Mouse (Mus musculus) neural tube, embryonic 15.5 days (tissue): ENCODE measurements around the gene Zfp335. TPM values are rescaled to one million over a fixed set of nuclear protein-coding genes. Genes with fewer than 3 reads are reported as not detected.

Experiments
- ATAC-seq: fragments of 200-750 bp; cut with Nextera tagmentation; 2 replicates; pipeline ENCODE4 v1.8.0; 2017; ENCODE audit warnings: mild to moderate bottlenecking, moderate TSS enrichment, moderate library complexity; ENCODE audit not compliant: low FRiP score
- H3K27ac ChIP-seq: fragments of 300-500 bp; sonication (generic); replicated peaks from 2 replicates; pipeline ENCODE4 v1.5.1; 2015; ENCODE audit warnings: mild to moderate bottlenecking, inconsistent platforms
- H3K27me3 ChIP-seq: fragments of 300-500 bp; sonication (generic); replicated peaks from 2 replicates; pipeline ENCODE4 v1.6.1; 2015; ENCODE audit warnings: inconsistent platforms
- H3K36me3 ChIP-seq: fragments of 300-500 bp; sonication (generic); 2 replicates; pipeline ENCODE4 v1.6.1; 2015; ENCODE audit warnings: inconsistent platforms
- H3K4me1 ChIP-seq: fragments of 300-500 bp; sonication (generic); 2 replicates; pipeline ENCODE4 v1.6.1; 2015; ENCODE audit warnings: inconsistent platforms
- H3K4me2 ChIP-seq: fragments of 300-500 bp; sonication (generic); 2 replicates; pipeline ENCODE4 v1.6.1; 2015; ENCODE audit warnings: inconsistent platforms, mild to moderate bottlenecking, moderate library complexity
- H3K4me3 ChIP-seq: fragments of 300-500 bp; sonication (generic); replicated peaks from 2 replicates; pipeline ENCODE4 v1.5.1; 2015; ENCODE audit warnings: mild to moderate bottlenecking, inconsistent platforms
- H3K9ac ChIP-seq: fragments of 300-500 bp; sonication (generic); replicated peaks from 2 replicates; pipeline ENCODE4 v1.6.1; 2015; ENCODE audit warnings: mild to moderate bottlenecking, inconsistent platforms
- H3K9me3 ChIP-seq: fragments of 300-500 bp; sonication (generic); replicated peaks from 2 replicates; pipeline ENCODE4 v1.6.1; 2016; ENCODE audit warnings: inconsistent platforms
- WGBS: fragments of 180-500 bp; shearing (Covaris S2); methylation state at CpG from one replicate; pipeline ENCODE4 v1.1.7; 2015; ENCODE audit warnings: mixed read lengths; 5-methylcytosine and 5-hydroxymethylcytosine counted together
- polyA plus RNA-seq: library from polyadenylated mRNA; unstranded; fragments of >200 nt; fragmentation: Nextera tagmentation; extraction: Ambion mirVana; gene quantifications from 2 replicates; pipeline ENCODE4 v1.2.1, GENCODE M21; 2015

Gene Zfp335
- polyA plus RNA-seq, 1 experiment from 2014 or later, result 13.8 TPM

DNA sequence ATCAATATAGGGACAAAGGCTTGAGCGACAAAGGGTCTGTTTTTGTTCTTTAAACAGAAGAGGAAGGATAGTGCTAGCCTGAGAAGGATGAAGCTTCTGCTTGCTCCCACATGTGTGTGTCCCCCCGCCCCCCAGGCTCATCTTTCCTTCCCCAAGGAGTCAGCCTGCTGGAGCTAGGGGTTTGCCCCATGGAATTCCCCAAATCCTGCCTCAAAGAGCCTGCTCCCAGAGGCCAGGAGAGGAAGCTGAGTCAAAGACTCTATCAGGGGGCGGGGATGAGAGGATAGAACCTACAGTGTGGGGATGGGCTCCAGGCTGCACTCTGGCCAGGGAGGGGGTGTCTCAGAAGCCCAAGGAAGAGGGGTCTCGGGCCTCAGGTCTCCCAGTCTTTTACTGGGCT is 35.9 kb upstream of the Zfp335 start:
- no peak for ATAC-seq

DNA sequence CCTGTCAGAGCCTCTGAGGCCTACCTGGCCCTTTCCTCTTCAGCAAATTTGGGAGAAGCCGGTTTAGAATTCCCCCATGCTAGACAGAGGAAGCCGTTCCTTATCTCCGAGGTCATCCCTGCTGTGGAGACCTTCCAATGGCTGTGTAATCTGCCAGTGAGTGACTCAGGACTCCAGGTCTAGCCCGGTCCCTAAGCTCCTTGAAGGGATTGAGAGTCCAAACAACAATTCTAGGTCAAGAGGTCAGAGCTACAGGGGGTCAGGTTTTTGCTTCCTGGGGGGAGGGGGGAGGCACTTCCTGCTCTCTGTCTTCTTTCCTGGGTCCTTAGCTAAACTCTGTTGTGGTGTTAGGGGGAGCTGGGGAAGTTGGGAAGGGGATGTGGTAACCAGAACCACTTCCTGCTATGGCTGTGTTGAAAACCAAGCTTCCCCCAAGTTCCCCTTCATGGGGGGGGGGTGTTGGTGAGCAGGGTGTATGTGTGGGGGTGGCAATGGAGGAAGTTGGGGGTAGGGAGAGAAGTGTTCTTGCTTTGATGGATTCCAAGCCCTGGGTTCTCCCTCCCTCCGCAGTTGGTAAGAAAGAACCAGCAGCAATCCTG is 31.2 kb upstream of the Zfp335 start:
- H3K9me3 ChIP-seq, result no peaks in the 10 kb centered on the region
- H3K27ac ChIP-seq, result no peak overlapping the region
- H3K4me3 ChIP-seq, result no peak overlapping the region
- no peak overlapping the region for H3K9ac ChIP-seq
- peaks cover 26% of the 10 kb centered on the region for H3K4me1 ChIP-seq
- H3K36me3 ChIP-seq, result no peaks in the 10 kb centered on the region
- WGBS, result 27% methylated on average over 5 of the region's 5 CpGs
- H3K27me3 ChIP-seq, result peaks cover 14% of the 10 kb centered on the region
- no peak for ATAC-seq
- H3K4me2 ChIP-seq, result no peak overlapping the region

More for the DNA sequence above, 35.9 kb upstream of the Zfp335 start:
- no peak overlapping the region for H3K4me2 ChIP-seq
- peaks cover 59% of the 10 kb centered on the region for H3K27me3 ChIP-seq
- H3K4me3 ChIP-seq, result no peak overlapping the region
- peaks cover 14% of the 10 kb centered on the region for H3K4me1 ChIP-seq
- no peak overlapping the region for H3K9ac ChIP-seq
- WGBS, result 42% methylated on average over 4 of the region's 4 CpGs
- H3K27ac ChIP-seq, result no peak overlapping the region
- no peaks in the 10 kb centered on the region for H3K36me3 ChIP-seq
- no peaks in the 10 kb centered on the region for H3K9me3 ChIP-seq

DNA sequence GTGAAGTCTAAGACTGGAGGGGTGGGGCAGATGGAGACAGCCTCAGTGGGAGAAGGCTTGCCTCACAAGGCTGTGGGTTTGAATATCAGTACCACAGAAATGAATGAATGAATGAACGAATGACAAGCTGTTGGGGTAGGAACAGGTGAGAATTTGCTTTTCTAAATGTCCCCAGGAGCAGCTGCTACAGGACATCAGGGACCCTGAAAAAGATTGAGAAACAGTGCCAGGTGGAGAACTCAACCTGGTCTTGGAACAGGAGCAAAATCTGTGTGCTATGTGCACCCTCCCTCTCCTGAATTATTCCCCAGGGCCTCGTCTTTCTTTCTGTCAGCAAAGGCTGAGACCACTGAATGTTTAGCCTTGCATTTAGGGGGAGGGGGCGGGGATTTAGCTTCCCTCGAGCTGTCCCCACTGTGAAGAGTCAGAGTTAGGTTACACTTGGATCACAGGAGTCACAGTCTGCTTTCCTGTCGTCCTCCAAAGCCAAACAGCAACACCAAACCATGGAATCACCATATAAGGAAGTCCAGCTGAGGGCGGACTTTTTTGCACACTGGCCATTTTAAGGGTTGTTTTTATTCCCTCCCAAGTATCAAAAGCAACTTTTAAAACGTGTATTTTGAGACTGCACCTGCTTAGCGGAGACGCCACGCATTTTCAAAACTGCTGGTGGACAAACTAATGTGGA is 28.7 kb upstream of the Zfp335 start, which contains the start of gene Mmp9:
Gene Mmp9 (plus strand): TSS at position 641 of the 691 bp plus-strand sequence.
- peak within 1 kb of the TSS; percentile 85 for H3K27ac ChIP-seq
- H3K4me3 ChIP-seq, result no peak within 1 kb of the TSS
- H3K9ac ChIP-seq, result 0 out of 2 replicates have a peak within 1 kb of the TSS, but pooled peaks have one; percentile 54
- no peak for ATAC-seq
- peak within 1 kb of the TSS; percentile 67; the same call in 1 of the 2 replicates for H3K4me2 ChIP-seq
- H3K36me3 ChIP-seq, result no peaks in the 10 kb centered on the region
- peaks cover 28% of the 10 kb centered on the region for H3K4me1 ChIP-seq
- H3K27me3 ChIP-seq, result 0 out of 2 replicates have a peak, but pooled peaks cover 3% of the 10 kb centered on the region
- no peaks in the 10 kb centered on the region for H3K9me3 ChIP-seq
- WGBS, result 28% methylated on average over 10 of the region's 10 CpGs

DNA sequence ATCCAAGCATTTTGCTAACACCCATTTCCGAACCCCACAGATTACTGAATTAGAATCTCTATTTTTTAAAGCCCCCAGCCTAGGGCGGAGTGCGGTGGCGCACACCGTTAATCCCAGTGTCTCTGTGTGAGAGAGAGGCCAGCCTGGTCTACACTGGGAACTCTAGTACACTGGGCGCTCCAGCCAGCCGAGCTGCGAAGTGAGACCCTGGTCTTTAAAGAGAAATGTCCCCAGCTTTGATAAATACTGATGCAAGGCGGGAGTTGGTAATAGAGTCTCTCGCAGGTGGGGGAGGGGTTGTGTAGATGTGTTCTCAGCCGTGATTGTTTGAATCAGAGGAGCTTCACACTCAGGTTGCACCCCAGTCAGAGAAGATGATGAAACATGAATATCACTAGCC is 27.5 kb upstream of the Zfp335 start:
- H3K36me3 ChIP-seq, result no peaks in the 10 kb centered on the region
- peak overlapping the region; percentile 85 for H3K27ac ChIP-seq
- H3K4me2 ChIP-seq, result peak overlapping the region; percentile 67
- H3K27me3 ChIP-seq, result 0 out of 2 replicates have a peak, but pooled peaks cover 3% of the 10 kb centered on the region
- H3K9ac ChIP-seq, result peak overlapping the region; percentile 54
- peak; percentile 79 for ATAC-seq
- 2% methylated on average over 11 of the region's 11 CpGs for WGBS
- peak overlapping the region; percentile 37 for H3K4me3 ChIP-seq
- no peaks in the 10 kb centered on the region for H3K9me3 ChIP-seq
- peaks cover 28% of the 10 kb centered on the region for H3K4me1 ChIP-seq

DNA sequence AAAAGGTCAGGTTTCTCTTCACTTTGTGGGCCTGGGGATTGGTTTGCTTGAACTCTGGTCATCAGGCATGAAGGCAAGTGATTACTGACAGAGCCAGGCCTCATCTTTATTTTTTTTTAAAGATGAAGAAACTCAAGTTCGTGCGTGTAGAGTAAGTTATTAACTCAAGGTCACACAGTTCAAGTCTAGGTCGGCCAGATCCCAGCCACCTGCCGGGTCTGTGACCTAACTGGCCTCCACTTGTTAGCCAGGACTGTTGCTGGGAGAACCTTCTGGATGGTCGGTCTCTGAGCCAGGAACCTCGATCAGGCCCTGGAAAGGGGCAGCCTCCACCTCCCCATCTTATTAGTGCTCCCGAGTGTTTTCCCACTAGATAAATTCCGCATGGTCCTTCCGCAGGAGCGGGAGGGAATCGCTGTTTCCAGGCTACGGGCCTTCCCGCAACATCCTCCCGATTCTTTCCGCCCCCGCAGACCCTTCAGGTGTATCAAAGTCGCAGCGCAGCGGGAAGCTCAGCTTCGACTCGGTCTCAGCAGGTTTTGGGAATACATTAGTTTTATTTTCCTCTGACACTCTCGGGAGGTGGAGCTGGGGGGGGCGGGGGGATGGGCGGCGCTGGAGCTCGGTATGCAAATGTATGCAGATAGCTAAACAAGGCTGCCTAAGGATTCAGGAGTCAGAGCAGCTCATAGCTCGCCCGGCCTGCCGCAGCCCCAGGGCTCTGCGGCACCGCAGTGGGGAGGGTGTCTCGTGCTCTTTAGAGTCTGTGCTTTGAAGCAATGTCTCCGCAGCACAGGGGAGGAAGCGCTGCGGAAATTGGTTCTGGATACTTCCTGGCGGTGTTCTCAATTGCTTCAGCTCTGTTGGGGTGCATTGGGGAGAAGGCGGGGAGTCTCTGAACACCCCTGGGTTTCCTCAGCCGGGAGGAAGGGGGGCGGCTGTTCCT is 26.9 kb upstream of the Zfp335 start:
- WGBS, result 2% methylated on average over 39 of the region's 39 CpGs
- peak overlapping the region; percentile 67 for H3K4me2 ChIP-seq
- H3K4me3 ChIP-seq, result peak overlapping the region; percentile 37
- peaks cover 28% of the 10 kb centered on the region for H3K4me1 ChIP-seq
- peak; percentile 89 for ATAC-seq
- H3K9ac ChIP-seq, result peak overlapping the region; percentile 54
- 0 out of 2 replicates have a peak, but pooled peaks cover 3% of the 10 kb centered on the region for H3K27me3 ChIP-seq
- peak overlapping the region; percentile 85 for H3K27ac ChIP-seq
- H3K9me3 ChIP-seq, result no peaks in the 10 kb centered on the region
- H3K36me3 ChIP-seq, result no peaks in the 10 kb centered on the region

DNA sequence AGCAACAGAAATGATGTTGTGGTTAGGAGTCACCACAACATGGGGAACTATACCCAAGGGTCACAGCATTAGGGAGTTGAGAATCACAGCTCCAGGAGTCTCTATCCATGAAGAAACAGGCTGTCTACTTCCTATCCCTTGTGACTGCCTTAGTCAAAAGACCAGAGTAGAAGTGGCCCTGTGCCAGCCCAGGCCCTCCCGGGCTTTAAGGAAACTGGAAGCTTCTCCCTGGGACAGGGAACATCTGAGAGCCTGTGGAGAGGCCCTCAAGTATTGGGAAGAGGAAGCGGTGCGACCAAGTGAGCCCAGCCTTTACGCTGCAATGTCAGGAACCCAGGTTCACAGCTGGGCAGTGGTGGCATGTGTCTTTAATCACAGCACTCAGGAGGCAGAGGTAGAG is 24.4 kb upstream of the Zfp335 start:
- 70% methylated on average over 4 of the region's 4 CpGs for WGBS
- Histone ChIP-seq H3K27me3 (0 out of 2 replicates have a peak, but pooled peaks cover 3% of the 10 kb centered on the region), H3K4me3 (no peak overlapping the region), H3K4me2 (no peak overlapping the region), H3K4me1 (peaks cover 33% of the 10 kb centered on the region), H3K27ac (no peak overlapping the region), H3K9me3 (no peaks in the 10 kb centered on the region), H3K36me3 (no peaks in the 10 kb centered on the region), H3K9ac (no peak overlapping the region)
- ATAC-seq, result no peak

DNA sequence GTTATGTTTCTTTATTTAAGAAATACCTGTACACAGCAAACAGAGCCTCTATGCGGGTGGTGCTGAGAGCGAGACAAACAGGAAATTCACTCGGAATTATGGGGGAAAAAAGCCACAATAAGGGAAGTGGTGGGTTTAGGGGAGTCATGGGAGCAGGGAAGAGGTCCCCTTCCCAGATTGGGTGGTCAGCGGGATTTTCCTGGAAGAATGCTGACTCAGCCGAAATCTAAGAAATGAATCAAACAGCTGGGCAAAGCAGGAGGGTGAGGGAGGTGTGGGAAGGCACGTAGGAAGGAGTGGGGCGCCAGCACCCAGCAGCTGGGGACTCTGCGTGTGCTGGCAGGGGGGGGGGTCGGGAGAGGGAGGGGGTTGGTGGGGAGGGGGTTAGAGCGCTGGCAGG is 22.0 kb upstream of the Zfp335 start:
- Histone ChIP-seq H3K36me3 (no peaks in the 10 kb centered on the region), H3K9ac (no peak overlapping the region), H3K27me3 (0 out of 2 replicates have a peak, but pooled peaks cover 3% of the 10 kb centered on the region), H3K4me2 (no peak overlapping the region), H3K27ac (no peak overlapping the region), H3K9me3 (no peaks in the 10 kb centered on the region), H3K4me3 (no peak overlapping the region), H3K4me1 (peaks cover 14% of the 10 kb centered on the region)
- WGBS, result 45% methylated on average over 8 of the region's 10 CpGs
- no peak for ATAC-seq

DNA sequence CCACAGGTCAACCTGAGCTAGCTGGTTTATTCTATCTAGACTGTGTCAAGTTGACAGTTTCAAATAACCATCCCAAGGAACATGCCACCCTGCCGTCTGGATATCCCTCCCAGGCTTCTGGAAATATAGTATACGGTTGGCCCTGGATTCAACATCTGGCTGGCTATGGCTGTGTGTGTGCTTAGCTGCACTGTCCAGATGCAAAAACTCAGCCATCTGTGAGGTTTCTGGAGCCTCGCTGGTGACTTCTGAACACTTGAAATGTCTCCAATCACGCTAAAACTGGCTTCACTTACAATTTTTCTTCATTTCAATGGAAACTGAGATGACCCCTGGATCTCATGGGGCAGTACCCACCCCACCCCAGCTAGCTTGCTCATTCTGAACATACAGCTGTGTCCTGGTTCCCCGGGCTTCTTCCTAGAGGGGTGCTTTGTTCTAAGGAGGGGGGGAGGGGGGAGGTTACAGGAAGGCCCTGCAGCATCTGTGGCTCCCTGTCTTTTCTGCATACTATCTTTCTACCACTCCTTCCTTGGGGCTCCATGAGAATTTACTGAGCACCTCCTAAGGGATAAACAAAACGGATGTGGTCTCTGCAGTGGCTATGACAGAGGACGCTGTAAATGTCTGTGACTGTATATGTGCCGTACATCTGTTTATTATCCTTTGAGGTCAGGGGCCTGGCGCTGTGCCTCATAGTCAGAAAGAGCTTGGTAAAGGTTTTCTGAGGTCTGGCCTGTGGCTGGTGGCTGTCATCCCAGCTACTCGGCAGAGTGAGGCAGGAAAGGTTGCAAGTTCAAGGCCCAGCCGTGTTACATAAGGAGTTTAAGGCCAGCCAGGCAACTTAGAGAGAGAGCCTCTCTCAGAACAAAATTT is 19.4 kb upstream of the Zfp335 start:
- no peaks in the 10 kb centered on the region for H3K9me3 ChIP-seq
- no peak overlapping the region for H3K27ac ChIP-seq
- 0 out of 2 replicates have a peak, but pooled peaks cover 3% of the 10 kb centered on the region for H3K27me3 ChIP-seq
- ATAC-seq, result no peak
- WGBS, result 58% methylated on average over 11 of the region's 11 CpGs
- no peak overlapping the region for H3K9ac ChIP-seq
- H3K4me1 ChIP-seq, result peaks cover 5% of the 10 kb centered on the region
- H3K4me2 ChIP-seq, result no peak overlapping the region
- no peak overlapping the region for H3K4me3 ChIP-seq
- H3K36me3 ChIP-seq, result no peaks in the 10 kb centered on the region

DNA sequence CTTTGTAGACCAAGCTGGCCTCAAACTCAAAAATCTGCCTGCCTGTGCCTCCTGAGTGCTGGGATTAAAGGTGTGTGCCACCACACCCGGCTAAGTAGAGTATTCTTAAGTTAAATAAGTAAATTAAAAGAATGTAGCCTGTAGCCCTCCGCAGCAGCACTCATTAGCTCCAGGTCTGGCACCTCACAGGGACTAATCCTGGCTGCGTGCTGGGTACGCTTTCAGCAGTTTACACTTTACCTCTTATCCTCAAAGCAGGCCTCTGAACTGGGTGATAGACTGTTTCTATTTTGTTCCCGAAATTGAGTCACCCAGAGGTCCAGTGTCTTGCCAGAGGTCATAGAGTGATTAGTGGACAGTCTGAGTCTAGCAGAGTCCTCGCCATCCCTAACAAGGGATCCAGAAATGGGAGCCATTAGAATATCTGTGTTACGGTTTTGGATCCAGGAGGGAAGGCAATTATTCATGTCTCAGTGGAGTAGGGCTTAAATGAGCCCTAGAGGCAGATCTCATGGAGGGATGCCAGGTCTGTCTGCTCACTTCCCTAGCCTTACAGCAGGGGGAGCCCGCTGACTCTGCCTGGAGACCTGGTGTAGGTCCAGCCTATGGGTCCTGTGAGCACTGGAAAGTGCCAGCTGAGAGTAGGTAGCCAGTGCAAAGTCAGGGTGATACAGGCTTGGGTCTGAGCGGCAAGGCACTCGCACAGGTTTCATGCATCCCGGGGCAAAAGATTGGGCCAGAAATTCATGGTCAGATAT is 12.7 kb upstream of the Zfp335 start:
- H3K9ac ChIP-seq, result no peak overlapping the region
- H3K4me3 ChIP-seq, result no peak overlapping the region
- no peak overlapping the region for H3K4me2 ChIP-seq
- peaks cover 17% of the 10 kb centered on the region; the same call in 1 of the 2 replicates for H3K4me1 ChIP-seq
- H3K27ac ChIP-seq, result no peak overlapping the region
- ATAC-seq, result no peak; the same call in 1 of the 2 replicates
- 37% methylated on average over 11 of the region's 11 CpGs for WGBS
- H3K36me3 ChIP-seq, result peaks cover 7% of the 10 kb centered on the region
- H3K9me3 ChIP-seq, result no peaks in the 10 kb centered on the region
- H3K27me3 ChIP-seq, result no peaks in the 10 kb centered on the region

DNA sequence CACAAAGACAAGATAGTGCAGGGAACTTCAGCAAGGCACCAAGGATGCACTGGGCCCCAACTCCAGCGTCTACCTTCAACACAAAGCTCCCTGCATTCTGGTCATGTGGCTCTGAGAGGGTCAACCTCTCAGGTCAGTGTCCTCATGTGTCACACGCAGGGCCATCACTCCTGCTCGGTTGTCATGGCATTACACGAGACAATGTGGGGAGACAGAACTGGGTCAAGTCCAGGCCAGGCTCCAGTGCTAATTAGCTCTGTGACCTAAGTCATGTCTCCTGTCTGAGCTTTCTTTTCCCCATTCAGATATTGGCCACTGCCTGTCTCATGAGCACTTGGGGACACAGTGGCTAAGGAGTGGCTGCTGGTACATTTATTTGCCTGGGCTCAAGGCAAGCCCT is 11.7 kb upstream of the Zfp335 start:
- ATAC-seq, result no peak
- H3K4me1 ChIP-seq, result peaks cover 17% of the 10 kb centered on the region; the same call in 1 of the 2 replicates
- 44% methylated on average over 4 of the region's 4 CpGs for WGBS
- H3K27me3 ChIP-seq, result no peaks in the 10 kb centered on the region
- no peak overlapping the region for H3K27ac ChIP-seq
- no peaks in the 10 kb centered on the region for H3K9me3 ChIP-seq
- no peak overlapping the region for H3K4me3 ChIP-seq
- no peak overlapping the region for H3K4me2 ChIP-seq
- peaks cover 7% of the 10 kb centered on the region for H3K36me3 ChIP-seq
- H3K9ac ChIP-seq, result no peak overlapping the region
